Mouse (Mus musculus) CD4-positive, CD25-positive, alpha-beta regulatory T cell, adult 9 weeks (primary cell): ENCODE results near the gene Tmem80. TPM values are rescaled to one million over a fixed set of nuclear protein-coding genes. Genes with fewer than 3 reads are reported as not detected.

ENCODE experiments used
- polyA plus RNA-seq: library from polyadenylated mRNA; unstranded; fragments of 100-300 nt; shearing (Covaris generic); gene quantifications from one replicate; pipeline ENCODE4 v1.2.1, GENCODE M21; 2017

Gene Tmem80
- polyA plus RNA-seq: 48.1 TPM

GRCm38 (mm10) chr7:141327469-141328372, at the start of gene Tmem80, which contains the start of gene Deaf1:
TSS of gene Tmem80 (plus strand) at chr7:141327739.
TSS of gene Deaf1 (minus strand) at chr7:141327690.

GRCm38 (mm10) chr7:141278766-141279590, 48.6 kb upstream of the Tmem80 start, which contains the start of gene Sct:
TSS of gene Sct (minus strand) at chr7:141279133.

GRCm38 (mm10) chr7:141291921-141292582, 35.5 kb upstream of the Tmem80 start, which contains the start of gene Drd4:
TSS of gene Drd4 (plus strand) at chr7:141292006.

GRCm38 (mm10) chr7:141338576-141339131, 11.1 kb downstream of the Tmem80 start, which contains the start of gene Eps8l2:
TSS of gene Eps8l2 (plus strand) at chr7:141338880.

Other genes with a start within 250 kb of the Tmem80 start
- 411 TPM for gene Pkp3, start 249.5 kb upstream of the Tmem80 start, polyA plus RNA-seq
- gene Sigirr, start 227.2 kb upstream of the Tmem80 start, polyA plus RNA-seq: 274 TPM
- gene Ano9, start 209.9 kb upstream of the Tmem80 start, polyA plus RNA-seq: not detected
- 8.9 TPM for gene Ptdss2, start 205.4 kb upstream of the Tmem80 start, polyA plus RNA-seq
- 159 TPM for gene Rnh1, start 154.9 kb upstream of the Tmem80 start, polyA plus RNA-seq
- 5.2 TPM for gene Hras, start 133.7 kb upstream of the Tmem80 start, polyA plus RNA-seq
- gene Lrrc56, start 133.6 kb upstream of the Tmem80 start, polyA plus RNA-seq: 3.4 TPM
- gene Lmntd2, start 113.7 kb upstream of the Tmem80 start, polyA plus RNA-seq: 14.1 TPM
- 29.4 TPM for gene Rassf7, start 111.9 kb upstream of the Tmem80 start, polyA plus RNA-seq
- 122 TPM for gene Phrf1, start 99.0 kb upstream of the Tmem80 start, polyA plus RNA-seq
- gene Irf7, start 61.3 kb upstream of the Tmem80 start, polyA plus RNA-seq: 160 TPM
- gene Cdhr5, start 51.0 kb upstream of the Tmem80 start, polyA plus RNA-seq: not detected
- not detected for gene Sct, start 48.6 kb upstream of the Tmem80 start, polyA plus RNA-seq
- gene Drd4, start 35.7 kb upstream of the Tmem80 start, polyA plus RNA-seq: not detected
- gene Deaf1, start within 50 bp of the Tmem80 start, polyA plus RNA-seq: 15.6 TPM
- gene Eps8l2, start 11.1 kb downstream of the Tmem80 start, polyA plus RNA-seq: not detected
- 372 TPM for gene Taldo1, start 64.5 kb downstream of the Tmem80 start, polyA plus RNA-seq
- 91.0 TPM for gene Gatd1, start 86.4 kb downstream of the Tmem80 start, polyA plus RNA-seq
- 0.27 TPM for gene Cend1, start 101.8 kb downstream of the Tmem80 start, polyA plus RNA-seq
- gene Slc25a22, start 110.2 kb downstream of the Tmem80 start, polyA plus RNA-seq: 87.4 TPM
- gene Pidd1, start 116.3 kb downstream of the Tmem80 start, polyA plus RNA-seq: 16.1 TPM
- 2,295 TPM for gene Rplp2, start 119.6 kb downstream of the Tmem80 start, polyA plus RNA-seq
- 109 TPM for gene Pnpla2, start 127.5 kb downstream of the Tmem80 start, polyA plus RNA-seq
- not detected for gene Cracr2b, start 133.4 kb downstream of the Tmem80 start, polyA plus RNA-seq
- gene Cd151, start 139.7 kb downstream of the Tmem80 start, polyA plus RNA-seq: 8.3 TPM
- gene Polr2l, start 147.4 kb downstream of the Tmem80 start, polyA plus RNA-seq: 43.2 TPM
- gene Tspan4, start 147.5 kb downstream of the Tmem80 start, polyA plus RNA-seq: 1.9 TPM
- gene Chid1, start 212.1 kb downstream of the Tmem80 start, polyA plus RNA-seq: 21.2 TPM
- 15.8 TPM for gene Ap2a2, start 234.4 kb downstream of the Tmem80 start, polyA plus RNA-seq